Mouse (Mus musculus): Measurements from ENCODE around the gene Fndc3b. TPM values are rescaled to one million over a fixed set of nuclear protein-coding genes. Genes with fewer than 3 reads are reported as not detected.

Fndc3b gene
- polyA plus RNA-seq, 1 experiment, result 7.1 TPM

DNA sequence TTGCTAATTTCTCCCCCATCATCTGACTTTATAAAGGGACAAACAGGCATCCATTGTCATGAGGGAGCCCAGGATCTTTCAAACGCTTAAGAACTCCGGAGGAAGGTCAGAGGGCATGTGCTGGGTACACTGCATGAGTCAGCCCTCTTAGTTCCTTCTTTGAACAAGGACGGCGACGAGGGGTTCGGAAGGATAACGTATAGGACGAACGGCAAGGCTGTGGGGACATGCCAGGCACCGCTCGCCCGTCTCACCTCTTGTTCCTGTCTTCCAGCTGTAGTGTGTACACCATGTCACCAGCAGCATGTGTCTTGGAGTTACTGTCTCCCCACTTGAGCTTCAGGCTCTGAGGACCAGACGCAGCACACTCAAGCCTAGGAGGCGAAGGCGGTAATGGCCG, 271.4 kb downstream of the Fndc3b start:
- TF ChIP-seq CTCF (IDR thresholded peaks at IDR 0.05; ENCODE audit: extremely low read depth, insufficient read depth, low read length), result no peak
- no peak for TF ChIP-seq POLR2A (IDR thresholded peaks at IDR 0.05; ENCODE audit: extremely low read depth, insufficient read depth, low read length)
- H3K27ac ChIP-seq (ENCODE audit: insufficient read depth, low read length), result no peak overlapping the region
- H3K4me1 ChIP-seq (ENCODE audit: control insufficient read depth, insufficient read depth, low read length), result no peaks in the 10 kb centered on the region
- no peak overlapping the region for H3K4me3 ChIP-seq (ENCODE audit: insufficient read depth, low read length)

DNA sequence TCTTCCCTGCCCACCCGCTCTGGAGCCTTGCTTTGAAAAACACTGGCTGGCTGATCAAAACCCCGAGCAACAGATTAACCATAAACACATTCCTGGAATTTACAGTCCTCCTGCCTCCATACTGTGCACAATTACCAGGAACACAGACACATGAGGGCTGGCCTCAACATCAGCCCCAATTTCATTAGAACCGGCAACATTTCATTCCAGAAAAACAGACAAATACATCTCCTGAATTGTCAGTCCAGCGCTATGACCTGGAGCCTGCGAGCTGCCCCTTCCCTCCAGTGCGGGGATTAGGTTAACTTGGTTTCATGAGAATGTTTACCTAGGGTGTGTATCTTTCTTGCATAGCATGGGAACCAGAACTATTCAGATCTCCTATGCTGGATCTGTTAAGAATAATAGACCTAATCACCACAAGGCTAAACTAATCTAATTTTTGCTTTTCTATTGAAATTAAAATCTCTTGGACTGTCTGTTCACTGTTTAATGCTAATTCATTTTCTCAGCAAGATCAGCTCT, 275.9 kb downstream of the Fndc3b start:
- Histone ChIP-seq H3K4me1 (ENCODE audit: control insufficient read depth, insufficient read depth, low read length) (no peaks in the 10 kb centered on the region), H3K27ac (ENCODE audit: insufficient read depth, low read length) (no peak overlapping the region), H3K4me3 (ENCODE audit: insufficient read depth, low read length) (no peak overlapping the region)
- TF ChIP-seq POLR2A (IDR thresholded peaks at IDR 0.05; ENCODE audit: extremely low read depth, insufficient read depth, low read length) (no peak), CTCF (IDR thresholded peaks at IDR 0.05; ENCODE audit: extremely low read depth, insufficient read depth, low read length) (no peak)

GRCm38 (mm10) chr3:27432981-27433380, 278.1 kb downstream of the Fndc3b start:
- Histone ChIP-seq H3K4me3 (ENCODE audit: insufficient read depth, low read length) (no peak overlapping the region), H3K27ac (ENCODE audit: insufficient read depth, low read length) (no peak overlapping the region)
- TF ChIP-seq CTCF (IDR thresholded peaks at IDR 0.05; ENCODE audit: extremely low read depth, insufficient read depth, low read length), result no peak
- TF ChIP-seq POLR2A (IDR thresholded peaks at IDR 0.05; ENCODE audit: extremely low read depth, insufficient read depth, low read length), result no peak

DNA sequence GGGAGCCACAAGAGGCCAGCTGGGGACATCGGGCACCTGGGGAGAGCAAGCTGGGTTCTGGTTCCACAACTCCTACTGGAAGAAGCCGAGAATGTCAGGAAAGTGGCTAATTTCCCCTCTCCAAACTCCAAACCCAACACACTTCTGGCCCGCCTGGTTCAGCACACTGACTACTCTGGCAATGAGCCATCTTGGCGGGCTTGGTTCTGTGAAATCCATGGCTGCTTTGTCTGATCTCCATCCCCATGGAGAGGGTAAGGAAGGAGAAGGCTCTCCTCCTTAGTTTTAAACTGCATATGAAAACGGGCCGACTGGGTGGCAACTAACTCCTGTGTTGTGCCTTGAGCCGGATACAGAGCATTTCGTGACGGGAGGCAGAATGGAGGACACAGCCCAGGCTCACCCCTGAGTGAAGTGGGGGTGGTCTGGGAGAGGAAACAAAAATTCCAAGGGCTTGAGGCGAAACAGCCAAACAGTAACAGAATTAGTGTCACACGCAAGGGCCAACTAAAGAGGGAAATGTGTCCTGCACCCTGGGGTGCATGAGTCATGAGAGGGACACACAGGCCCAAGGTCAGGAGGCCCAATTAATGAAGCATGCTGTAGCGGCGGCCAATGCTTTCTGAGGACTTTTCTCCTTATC, 280.4 kb downstream of the Fndc3b start:
- TF ChIP-seq POLR2A (IDR thresholded peaks at IDR 0.05; ENCODE audit: extremely low read depth, insufficient read depth, low read length), result no peak
- no peak for TF ChIP-seq CTCF (IDR thresholded peaks at IDR 0.05; ENCODE audit: extremely low read depth, insufficient read depth, low read length)
- no peak overlapping the region for H3K4me3 ChIP-seq (ENCODE audit: insufficient read depth, low read length)
- no peak overlapping the region for H3K27ac ChIP-seq (ENCODE audit: insufficient read depth, low read length)
- no peaks in the 10 kb centered on the region for H3K4me1 ChIP-seq (ENCODE audit: control insufficient read depth, insufficient read depth, low read length)

More at GRCm38 (mm10) chr3:27432981-27433380, 278.1 kb downstream of the Fndc3b start:
- H3K4me1 ChIP-seq (ENCODE audit: control insufficient read depth, insufficient read depth, low read length), result no peaks in the 10 kb centered on the region

DNA sequence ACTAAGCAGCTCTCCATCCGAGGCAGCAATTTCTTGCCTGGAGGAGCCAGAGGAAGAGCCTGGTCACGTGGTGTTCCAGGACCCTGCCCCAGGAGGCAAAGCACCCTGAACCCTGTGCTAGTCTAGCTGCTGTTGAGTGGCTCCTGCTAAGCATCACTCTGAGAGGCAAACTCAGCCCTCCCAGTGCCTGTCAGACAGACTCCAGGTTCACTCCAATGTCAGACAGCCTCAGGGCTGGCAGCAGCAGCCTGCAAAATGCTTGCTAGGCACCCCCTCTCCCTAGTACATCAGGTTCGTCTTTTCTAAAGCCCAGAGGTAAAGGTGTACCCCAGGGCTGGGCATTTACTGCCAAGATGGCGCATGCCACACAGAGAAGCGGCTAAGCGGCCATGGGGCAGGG, 283.7 kb downstream of the Fndc3b start:
- no peak overlapping the region for H3K27ac ChIP-seq (ENCODE audit: insufficient read depth, low read length)
- H3K4me1 ChIP-seq (ENCODE audit: control insufficient read depth, insufficient read depth, low read length), result no peaks in the 10 kb centered on the region
- no peak for TF ChIP-seq POLR2A (IDR thresholded peaks at IDR 0.05; ENCODE audit: extremely low read depth, insufficient read depth, low read length)
- no peak for TF ChIP-seq CTCF (IDR thresholded peaks at IDR 0.05; ENCODE audit: extremely low read depth, insufficient read depth, low read length)
- no peak overlapping the region for H3K4me3 ChIP-seq (ENCODE audit: insufficient read depth, low read length)

DNA sequence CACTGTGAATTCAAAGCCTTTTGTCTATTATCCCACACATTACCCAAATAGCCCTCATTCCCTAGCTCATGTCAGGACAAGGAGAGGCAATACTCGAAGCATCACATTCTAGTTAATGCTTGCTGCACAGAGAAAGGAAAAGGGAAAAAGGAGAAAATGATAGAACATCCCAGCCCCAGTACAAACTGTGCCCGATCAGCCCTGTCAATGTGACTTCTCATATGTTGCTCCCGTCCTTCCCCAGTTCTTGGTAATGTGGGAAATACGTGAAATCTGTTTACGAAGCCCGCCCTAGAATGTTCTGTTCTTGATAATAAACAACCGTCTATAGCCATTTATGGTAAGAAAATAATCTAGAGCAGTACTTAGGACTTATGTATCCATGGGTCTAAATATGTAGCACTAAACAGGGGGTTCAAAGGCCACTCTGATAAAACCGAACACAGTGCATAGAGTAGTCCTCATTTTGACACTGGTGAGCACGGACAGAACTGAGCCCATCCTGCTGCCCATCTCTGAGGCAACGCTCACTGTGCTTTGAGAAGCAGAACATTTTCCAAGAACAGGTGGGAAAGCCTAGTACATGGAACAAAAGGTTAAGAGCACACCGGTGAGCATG, 286.9 kb downstream of the Fndc3b start:
- Histone ChIP-seq H3K4me1 (ENCODE audit: control insufficient read depth, insufficient read depth, low read length) (no peaks in the 10 kb centered on the region), H3K27ac (ENCODE audit: insufficient read depth, low read length) (no peak overlapping the region), H3K4me3 (ENCODE audit: insufficient read depth, low read length) (no peak overlapping the region)
- TF ChIP-seq CTCF (IDR thresholded peaks at IDR 0.05; ENCODE audit: extremely low read depth, insufficient read depth, low read length) (no peak), POLR2A (IDR thresholded peaks at IDR 0.05; ENCODE audit: extremely low read depth, insufficient read depth, low read length) (no peak)

GRCm38 (mm10) chr3:27422521-27422920, 288.6 kb downstream of the Fndc3b start:
- Histone ChIP-seq H3K4me3 (ENCODE audit: insufficient read depth, low read length) (no peak overlapping the region), H3K4me1 (ENCODE audit: control insufficient read depth, insufficient read depth, low read length) (no peaks in the 10 kb centered on the region), H3K27ac (ENCODE audit: insufficient read depth, low read length) (no peak overlapping the region)
- TF ChIP-seq CTCF (IDR thresholded peaks at IDR 0.05; ENCODE audit: extremely low read depth, insufficient read depth, low read length), result no peak
- TF ChIP-seq POLR2A (IDR thresholded peaks at IDR 0.05; ENCODE audit: extremely low read depth, insufficient read depth, low read length), result no peak

DNA sequence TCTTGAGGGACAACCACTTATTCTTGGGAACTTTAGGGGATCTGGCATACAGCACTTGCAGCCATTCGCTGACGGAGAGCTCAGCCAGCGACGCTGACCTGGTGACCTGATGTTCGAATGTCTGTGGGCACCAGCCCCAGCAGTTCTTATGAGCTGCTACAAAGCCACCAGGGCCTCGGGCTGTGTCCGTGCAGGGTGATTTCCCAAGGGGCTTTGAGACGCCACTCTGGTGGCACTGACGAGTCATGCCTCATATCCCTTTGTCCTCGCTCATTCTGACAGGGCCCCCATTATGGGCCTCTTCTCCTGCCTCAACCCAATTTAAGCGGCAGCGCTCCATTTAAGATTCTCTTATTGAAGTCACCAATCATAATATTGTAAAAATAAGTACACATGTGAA, 289.1 kb downstream of the Fndc3b start:
- no peak for TF ChIP-seq POLR2A (IDR thresholded peaks at IDR 0.05; ENCODE audit: extremely low read depth, insufficient read depth, low read length)
- TF ChIP-seq CTCF (IDR thresholded peaks at IDR 0.05; ENCODE audit: extremely low read depth, insufficient read depth, low read length), result no peak
- H3K4me1 ChIP-seq (ENCODE audit: control insufficient read depth, insufficient read depth, low read length), result no peaks in the 10 kb centered on the region
- no peak overlapping the region for H3K4me3 ChIP-seq (ENCODE audit: insufficient read depth, low read length)
- H3K27ac ChIP-seq (ENCODE audit: insufficient read depth, low read length), result no peak overlapping the region

DNA sequence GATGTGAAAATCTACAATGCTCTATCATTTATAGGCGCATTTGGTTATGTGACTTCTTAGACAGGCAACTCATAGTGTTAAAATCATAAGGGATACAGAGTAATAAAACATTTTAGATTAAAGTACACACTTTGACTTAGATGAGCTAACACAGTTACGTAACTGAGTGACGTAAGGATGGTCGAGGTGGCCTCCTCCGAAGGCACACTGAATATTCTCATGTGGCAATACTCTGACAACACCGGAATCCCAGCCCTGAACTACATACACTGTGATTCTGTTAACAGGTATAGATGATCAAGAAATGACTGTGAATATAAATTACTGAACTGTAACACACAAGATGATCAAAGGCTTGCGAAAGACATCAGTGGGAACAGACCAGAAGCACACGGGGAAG, 292.5 kb downstream of the Fndc3b start:
- Histone ChIP-seq H3K4me3 (ENCODE audit: insufficient read depth, low read length) (no peak overlapping the region), H3K4me1 (ENCODE audit: control insufficient read depth, insufficient read depth, low read length) (no peaks in the 10 kb centered on the region)
- TF ChIP-seq POLR2A (IDR thresholded peaks at IDR 0.05; ENCODE audit: extremely low read depth, insufficient read depth, low read length) (no peak), CTCF (IDR thresholded peaks at IDR 0.05; ENCODE audit: extremely low read depth, insufficient read depth, low read length) (no peak)

GRCm38 (mm10) chr3:27416786-27417185, 294.3 kb downstream of the Fndc3b start:
- Histone ChIP-seq H3K4me3 (ENCODE audit: insufficient read depth, low read length) (no peak overlapping the region), H3K4me1 (ENCODE audit: control insufficient read depth, insufficient read depth, low read length) (no peaks in the 10 kb centered on the region), H3K27ac (ENCODE audit: insufficient read depth, low read length) (no peak overlapping the region)
- TF ChIP-seq POLR2A (IDR thresholded peaks at IDR 0.05; ENCODE audit: extremely low read depth, insufficient read depth, low read length), result no peak
- no peak for TF ChIP-seq CTCF (IDR thresholded peaks at IDR 0.05; ENCODE audit: extremely low read depth, insufficient read depth, low read length)

More for the DNA sequence above, 292.5 kb downstream of the Fndc3b start:
- H3K27ac ChIP-seq (ENCODE audit: insufficient read depth, low read length), result no peak overlapping the region

Measured in cortical plate, adult 2 months (tissue).